Mouse (Mus musculus) kidney, postnatal 0 days (tissue): ENCODE results near the gene Rhbdf1. TPM values are rescaled to one million over a fixed set of nuclear protein-coding genes. Genes with fewer than 3 reads are reported as not detected.

Source experiments
- ATAC-seq: fragments of 200-750 bp; cut with Nextera tagmentation; replicated peaks from 2 replicates; pipeline ENCODE4 v1.8.0; 2017; ENCODE audit warnings: low read depth, moderate number of reproducible peaks, moderate TSS enrichment, moderate library complexity; ENCODE audit not compliant: low FRiP score
- DNase-seq: peaks from one replicate; pipeline ENCODE4 v3.0.0-alpha.2; 2016; ENCODE audit warnings: low spot score
- H3K27ac ChIP-seq: fragments of 300-500 bp; sonication (generic); 2 replicates; pipeline ENCODE4 v1.5.1; 2014; ENCODE audit warnings: mild to moderate bottlenecking
- H3K27me3 ChIP-seq: fragments of 300-500 bp; sonication (generic); 2 replicates; pipeline ENCODE4 v1.6.1; 2014; ENCODE audit warnings: low read length, mixed read lengths; ENCODE audit not compliant: insufficient read depth
- H3K36me3 ChIP-seq: fragments of 300-500 bp; sonication (generic); 2 replicates; pipeline ENCODE4 v1.6.1; 2014; ENCODE audit warnings: low read length, mixed read lengths; ENCODE audit not compliant: insufficient read depth
- H3K4me1 ChIP-seq: fragments of 300-500 bp; sonication (generic); replicated peaks from 2 replicates; pipeline ENCODE4 v1.6.1; 2014; ENCODE audit warnings: antibody characterized with exemption, low read length, mixed read lengths; ENCODE audit not compliant: insufficient read depth
- H3K4me2 ChIP-seq: fragments of 300-500 bp; sonication (generic); 2 replicates; pipeline ENCODE4 v1.6.1; 2014; ENCODE audit warnings: mild to moderate bottlenecking, low read length, moderate library complexity, mixed read lengths
- H3K4me3 ChIP-seq: fragments of 300-500 bp; sonication (generic); replicated peaks from 2 replicates; pipeline ENCODE4 v1.5.1; 2014; ENCODE audit warnings: low read depth, low read length
- H3K9ac ChIP-seq: fragments of 300-500 bp; sonication (generic); 2 replicates; pipeline ENCODE4 v1.6.1; 2014; ENCODE audit warnings: low read depth, low read length
- H3K9me3 ChIP-seq: fragments of 300-500 bp; sonication (generic); replicated peaks from 2 replicates; pipeline ENCODE4 v1.6.1; 2016; ENCODE audit warnings: low read length, inconsistent platforms, mixed read lengths
- CTCF ChIP-seq: IDR thresholded peaks from 2 replicates; pipeline ENCODE4 v1.5.1; 2016; ENCODE audit warnings: antibody characterized with exemption, low read depth, mild to moderate bottlenecking, moderate library complexity
- WGBS: fragments of 180-500 bp; shearing (Covaris S2); extraction: QIAGEN DNeasy Blood & Tissue Kit; methylation state at CpG from one replicate; pipeline ENCODE4 v1.1.7; 2014; 5-methylcytosine and 5-hydroxymethylcytosine counted together
- polyA plus RNA-seq: library from polyadenylated mRNA; unstranded; fragments of >200 nt; fragmentation: Nextera tagmentation; extraction: Ambion mirVana; gene quantifications from 2 replicates; pipeline ENCODE4 v1.2.1, GENCODE M21; 2015

Gene Rhbdf1
- polyA plus RNA-seq, 1 experiment from 2014 or later = 49.3 TPM

- no peak overlapping the region for H3K9ac ChIP-seq
- WGBS = 69% methylated on average over 2 of the region's 2 CpGs
- DNase-seq = no peak
- no peak for ATAC-seq
- H3K4me3 ChIP-seq = no peak overlapping the region
- TF ChIP-seq CTCF = no peak
- peaks cover 53% of the 10 kb centered on the region for H3K36me3 ChIP-seq
- no peak overlapping the region for H3K4me2 ChIP-seq
- H3K9me3 ChIP-seq = no peaks in the 10 kb centered on the region
- no peak overlapping the region for H3K27ac ChIP-seq
- 0 out of 2 replicates have a peak, but pooled peaks cover 3% of the 10 kb centered on the region for H3K4me1 ChIP-seq
- no peaks in the 10 kb centered on the region for H3K27me3 ChIP-seq
Measured at GRCm38 (mm10) chr11:32236132-32236531, 14.0 kb upstream of the Rhbdf1 start.

GRCm38 (mm10) chr11:32235646-32236045 lies 13.5 kb upstream of the Rhbdf1 start:
- H3K4me2 ChIP-seq = no peak overlapping the region
- 0 out of 2 replicates have a peak, but pooled peaks cover 3% of the 10 kb centered on the region for H3K4me1 ChIP-seq
- H3K4me3 ChIP-seq = no peak overlapping the region
- no peak for TF ChIP-seq CTCF
- ATAC-seq (no peak), DNase-seq (peak; percentile 81)
- H3K27me3 ChIP-seq = no peaks in the 10 kb centered on the region
- H3K9me3 ChIP-seq = no peaks in the 10 kb centered on the region
- no peak overlapping the region for H3K27ac ChIP-seq
- WGBS = 45% methylated on average over 3 of the region's 3 CpGs
- peaks cover 52% of the 10 kb centered on the region for H3K36me3 ChIP-seq
- no peak overlapping the region for H3K9ac ChIP-seq

- H3K4me3 ChIP-seq = no peak overlapping the region
- peaks cover 50% of the 10 kb centered on the region for H3K36me3 ChIP-seq
- no peak overlapping the region for H3K4me2 ChIP-seq
- DNase-seq = no peak
- no peak for TF ChIP-seq CTCF
- ATAC-seq = no peak
- 0 out of 2 replicates have a peak, but pooled peaks cover 3% of the 10 kb centered on the region for H3K4me1 ChIP-seq
- H3K27me3 ChIP-seq = no peaks in the 10 kb centered on the region
- H3K9me3 ChIP-seq = no peaks in the 10 kb centered on the region
- H3K27ac ChIP-seq = no peak overlapping the region
- no peak overlapping the region for H3K9ac ChIP-seq
- 83% methylated on average over 6 of the region's 6 CpGs for WGBS
Measured at GRCm38 (mm10) chr11:32234816-32235485, 12.9 kb upstream of the Rhbdf1 start.

DNA sequence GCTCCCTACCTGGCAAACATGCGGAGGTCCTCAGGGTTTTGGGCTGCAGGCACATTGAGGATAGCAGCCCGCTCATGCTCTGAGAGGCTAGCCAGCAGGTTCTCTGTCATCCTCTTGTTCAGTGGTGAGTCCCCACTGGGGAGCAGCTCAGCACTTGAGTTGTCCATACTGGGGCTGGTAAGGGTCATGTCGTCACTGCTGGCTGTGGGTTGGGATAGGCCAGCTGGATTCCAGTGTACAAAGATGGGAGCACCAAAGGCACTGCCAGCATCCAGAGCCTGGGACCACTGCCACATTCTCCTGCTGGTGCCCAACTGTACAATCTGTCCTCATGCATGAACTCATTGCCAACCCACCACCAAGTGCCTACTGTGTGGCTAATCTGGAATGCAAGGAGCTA lies 11.8 kb upstream of the Rhbdf1 start:
- Histone ChIP-seq H3K4me3 (no peak overlapping the region), H3K27me3 (no peaks in the 10 kb centered on the region), H3K4me1 (0 out of 2 replicates have a peak, but pooled peaks cover 3% of the 10 kb centered on the region), H3K36me3 (peaks cover 42% of the 10 kb centered on the region), H3K9me3 (no peaks in the 10 kb centered on the region), H3K27ac (no peak overlapping the region), H3K4me2 (no peak overlapping the region), H3K9ac (no peak overlapping the region)
- ATAC-seq = no peak
- no peak for TF ChIP-seq CTCF
- no peak for DNase-seq
- WGBS = 89% methylated on average over 3 of the region's 3 CpGs

- Histone ChIP-seq H3K36me3 (peaks cover 42% of the 10 kb centered on the region), H3K27me3 (no peaks in the 10 kb centered on the region), H3K4me3 (no peak overlapping the region), H3K4me2 (no peak overlapping the region), H3K4me1 (0 out of 2 replicates have a peak, but pooled peaks cover 3% of the 10 kb centered on the region), H3K9me3 (no peaks in the 10 kb centered on the region), H3K9ac (no peak overlapping the region), H3K27ac (no peak overlapping the region; the same call in 1 of the 2 replicates)
- 79% methylated on average over 10 of the region's 10 CpGs for WGBS
- DNase-seq = peak; percentile 56
- ATAC-seq = 0 out of 2 replicates have a peak, but pooled peaks have one; percentile 41
- TF ChIP-seq CTCF = no peak
Measured at GRCm38 (mm10) chr11:32232848-32233247, 10.7 kb upstream of the Rhbdf1 start.

DNA sequence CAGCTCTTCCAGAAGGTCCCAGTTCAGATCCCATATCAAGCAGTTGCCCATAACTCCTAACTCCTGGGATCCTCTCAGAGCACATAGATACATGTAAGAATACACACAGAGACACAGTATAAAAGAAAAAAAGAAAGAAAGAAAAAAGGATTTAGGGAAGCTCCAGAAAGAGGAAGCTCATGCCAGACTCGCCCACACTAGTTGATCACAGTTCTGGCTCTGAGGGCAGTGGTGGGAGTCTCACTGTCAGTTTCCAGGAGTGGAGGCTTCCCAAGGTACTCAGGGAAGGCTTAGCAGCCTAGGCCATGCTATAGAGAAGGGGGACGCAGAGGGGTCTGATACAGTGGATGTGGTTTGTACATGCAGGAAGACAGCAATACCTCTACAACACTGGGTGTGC lies 9.0 kb upstream of the Rhbdf1 start:
- 87% methylated on average over 2 of the region's 2 CpGs for WGBS
- Histone ChIP-seq H3K4me3 (no peak overlapping the region), H3K4me1 (0 out of 2 replicates have a peak, but pooled peaks cover 3% of the 10 kb centered on the region), H3K4me2 (no peak overlapping the region), H3K9me3 (no peaks in the 10 kb centered on the region), H3K9ac (no peak overlapping the region), H3K36me3 (peaks cover 42% of the 10 kb centered on the region), H3K27me3 (no peaks in the 10 kb centered on the region), H3K27ac (no peak overlapping the region)
- ATAC-seq (no peak), DNase-seq (no peak)
- no peak for TF ChIP-seq CTCF

DNA sequence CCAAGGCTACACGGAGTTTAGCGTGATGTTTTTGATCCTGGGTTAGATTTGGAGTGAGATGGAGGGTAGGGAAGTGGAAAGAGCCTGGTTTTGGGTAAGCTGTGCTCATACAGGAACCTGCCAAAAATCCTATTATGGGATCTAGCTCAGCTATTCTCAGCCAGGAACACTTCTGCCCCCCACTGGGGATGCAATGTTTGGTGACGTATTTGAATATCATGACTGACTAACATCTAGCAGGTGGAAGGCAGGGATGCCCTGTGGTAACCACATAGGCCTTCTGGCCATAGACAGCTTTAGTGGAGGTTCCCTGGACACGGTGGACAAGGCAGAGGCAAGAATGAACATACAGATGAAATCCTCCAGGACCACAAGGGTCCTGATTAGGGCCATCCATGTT lies 8.1 kb upstream of the Rhbdf1 start:
- peak; percentile 7; the same call in 1 of the 2 replicates for TF ChIP-seq CTCF
- WGBS = 79% methylated on average over 4 of the region's 4 CpGs
- no peak overlapping the region for H3K4me3 ChIP-seq
- H3K27ac ChIP-seq = no peak overlapping the region
- H3K36me3 ChIP-seq = peaks cover 40% of the 10 kb centered on the region
- H3K9ac ChIP-seq = no peak overlapping the region
- H3K27me3 ChIP-seq = no peaks in the 10 kb centered on the region
- H3K4me2 ChIP-seq = no peak overlapping the region
- H3K9me3 ChIP-seq = no peaks in the 10 kb centered on the region
- DNase-seq (no peak), ATAC-seq (no peak)
- H3K4me1 ChIP-seq = peaks cover 10% of the 10 kb centered on the region; the same call in 1 of the 2 replicates
